9 mouse cellular contexts compared by ENCODE assay signal in the genomic region with DNA sequence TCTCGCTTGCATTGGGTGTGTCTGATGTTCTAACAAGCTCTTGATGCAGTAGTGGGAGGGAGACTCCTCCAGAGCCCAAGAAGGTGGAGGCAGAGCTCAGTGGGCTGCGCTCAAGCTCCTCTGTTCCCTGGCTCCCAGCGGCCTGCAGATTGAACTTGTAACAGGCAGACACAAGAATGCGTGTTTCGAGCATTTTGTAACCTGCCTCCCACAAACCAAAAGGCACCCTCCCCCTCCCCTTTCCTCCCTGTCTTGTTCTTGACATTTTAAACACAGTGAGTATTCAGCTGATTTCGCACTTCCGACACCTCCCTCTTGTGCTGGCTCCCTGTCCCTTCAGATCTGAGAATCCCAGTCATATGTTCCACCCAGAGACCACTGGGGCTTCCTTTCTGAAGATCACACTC.
DNase-seq lines count a peak whose midpoint lies in the region; ATAC-seq and TF ChIP-seq lines count a peak whose summit lies in the region.
"Had no signal": no experiment of that assay in that cellular context is flagged by ENCODE, and none has a peak within 500 bp of the region (broad histone marks: within the 10 kb centered on the region; RNA-seq: fewer than 3 reads in every experiment).

No protein-coding gene starts in this region.

- WGBS in midbrain, embryonic 11.5 days: 40% methylated on average over 7 of the region's 7 CpGs
- 20% methylated on average over 7 of the region's 7 CpGs for WGBS in midbrain, postnatal 0 days
- 33% methylated on average over 7 of the region's 7 CpGs for WGBS in heart, embryonic 16.5 days
- WGBS in limb, embryonic 11.5 days: 18% methylated on average over 7 of the region's 7 CpGs

- TF ChIP-seq CTCF in midbrain, postnatal 0 days (IDR thresholded peaks at IDR 0.05): no peak; the same call in 1 of the 2 replicates

- no peaks in the 10 kb centered on the region for H3K36me3 ChIP-seq in midbrain, embryonic 11.5 days (ENCODE audit: control insufficient read depth, insufficient read depth, low read length)
- H3K36me3 ChIP-seq in midbrain, postnatal 0 days (ENCODE audit: insufficient read depth, low read length): no peaks in the 10 kb centered on the region
- no peaks in the 10 kb centered on the region for H3K36me3 ChIP-seq in heart, embryonic 16.5 days (ENCODE audit: control insufficient read depth, insufficient read depth)
- no peaks in the 10 kb centered on the region for H3K36me3 ChIP-seq in limb, embryonic 11.5 days (ENCODE audit: control insufficient read depth, insufficient read depth, low read length)

- H3K9me3 ChIP-seq in midbrain, embryonic 11.5 days (ENCODE audit: control insufficient read depth, low read length): no peaks in the 10 kb centered on the region
- H3K9me3 ChIP-seq in midbrain, postnatal 0 days (ENCODE audit: low read length): no peaks in the 10 kb centered on the region
- no peaks in the 10 kb centered on the region for H3K9me3 ChIP-seq in heart, embryonic 16.5 days (replicated peaks; ENCODE audit: control insufficient read depth, low read length)
- no peaks in the 10 kb centered on the region for H3K9me3 ChIP-seq in limb, embryonic 11.5 days (ENCODE audit: control insufficient read depth, low read length)

- no peak overlapping the region for H3K4me2 ChIP-seq in midbrain, embryonic 11.5 days
- H3K4me2 ChIP-seq in midbrain, postnatal 0 days (ENCODE audit: low read depth, low read length, poor library complexity, severe bottlenecking): no peak overlapping the region
- H3K4me2 ChIP-seq in heart, embryonic 16.5 days (ENCODE audit: low read depth, low read length): peak overlapping the region; percentile 32
- H3K4me2 ChIP-seq in limb, embryonic 11.5 days (ENCODE audit: low read depth, severe bottlenecking): peak overlapping the region; percentile 12; the same call in 1 of the 2 replicates

- peaks cover 8% of the 10 kb centered on the region for H3K4me1 ChIP-seq in midbrain, embryonic 11.5 days (ENCODE audit: control insufficient read depth, insufficient read depth, low read length)
- H3K4me1 ChIP-seq in midbrain, postnatal 0 days (ENCODE audit: insufficient read depth, low read length): 0 out of 2 replicates have a peak, but pooled peaks cover 5% of the 10 kb centered on the region
- peaks cover 31% of the 10 kb centered on the region for H3K4me1 ChIP-seq in heart, embryonic 16.5 days (ENCODE audit: control insufficient read depth, insufficient read depth, low read length)
- H3K4me1 ChIP-seq in limb, embryonic 11.5 days (ENCODE audit: control insufficient read depth, insufficient read depth, low read length): peaks cover 13% of the 10 kb centered on the region

- peak; percentile 88 for DNase-seq in midbrain, embryonic 11.5 days (ENCODE audit: low spot score, missing footprints)
- no peak for DNase-seq in midbrain, postnatal 0 days (ENCODE audit: low spot score)
- peak; percentile 62 for DNase-seq in embryo, embryonic 11 days
- peak; percentile 49 for DNase-seq in limb, embryonic 11.5 days (ENCODE audit: low spot score)
- DNase-seq in naive thymus-derived CD4-positive, alpha-beta T cell, adult 2 months (ENCODE audit: low read depth): peak; percentile 67
- DNase-seq in spleen, postnatal 4 days (ENCODE audit: low spot score in 2 of 2): no peak

- peaks cover 3% of the 10 kb centered on the region; the same call in 1 of the 2 replicates for H3K27me3 ChIP-seq in midbrain, embryonic 11.5 days (ENCODE audit: control insufficient read depth, insufficient read depth, low read length)
- no peaks in the 10 kb centered on the region for H3K27me3 ChIP-seq in midbrain, postnatal 0 days (ENCODE audit: insufficient read depth, low read length)
- no peaks in the 10 kb centered on the region for H3K27me3 ChIP-seq in heart, embryonic 16.5 days (ENCODE audit: control insufficient read depth, insufficient read depth, low read length)
- H3K27me3 ChIP-seq in limb, embryonic 11.5 days (ENCODE audit: control insufficient read depth, insufficient read depth, low read length): no peaks in the 10 kb centered on the region

- no peak for ATAC-seq in midbrain, embryonic 11.5 days (ENCODE audit: low FRiP score)
- no peak for ATAC-seq in midbrain, postnatal 0 days (ENCODE audit: low FRiP score)
- ATAC-seq in heart, embryonic 16.5 days (replicated peaks; ENCODE audit: extremely low read depth, insufficient read depth, low FRiP score): peak; percentile 43
- ATAC-seq in limb, embryonic 11.5 days (ENCODE audit: insufficient number of reproducible peaks, low FRiP score, low TSS enrichment, low read depth): no peak
- no peak for ATAC-seq in megakaryocyte-erythroid progenitor cell, adult 5-6 weeks (replicated peaks; ENCODE audit: low FRiP score, low TSS enrichment, poor library complexity, severe bottlenecking)

- no peak overlapping the region for H3K27ac ChIP-seq in midbrain, embryonic 11.5 days (ENCODE audit: low read depth, low read length)
- no peak overlapping the region for H3K27ac ChIP-seq in midbrain, postnatal 0 days (ENCODE audit: low read depth, low read length)
- peak overlapping the region; percentile 36 for H3K27ac ChIP-seq in heart, embryonic 16.5 days (ENCODE audit: low read length)
- H3K27ac ChIP-seq in limb, embryonic 11.5 days (replicated peaks; ENCODE audit: low read depth, low read length): 0 out of 2 replicates have a peak overlapping the region, but pooled peaks have one; percentile 45
- H3K27ac ChIP-seq: macrophage had no signal

- H3K4me3 ChIP-seq in midbrain, embryonic 11.5 days (ENCODE audit: low read depth, low read length): no peak overlapping the region
- H3K4me3 ChIP-seq in midbrain, postnatal 0 days (ENCODE audit: low read depth, low read length): no peak overlapping the region
- no peak overlapping the region for H3K4me3 ChIP-seq in heart, embryonic 16.5 days (ENCODE audit: low read length)
- H3K4me3 ChIP-seq in limb, embryonic 11.5 days (ENCODE audit: low read depth, low read length): no peak overlapping the region

- no peak overlapping the region for H3K9ac ChIP-seq in midbrain, embryonic 11.5 days (ENCODE audit: low read length)
- no peak overlapping the region for H3K9ac ChIP-seq in midbrain, postnatal 0 days (replicated peaks; ENCODE audit: low read length, poor library complexity, severe bottlenecking)
- no peak overlapping the region for H3K9ac ChIP-seq in heart, embryonic 16.5 days (ENCODE audit: low read length)
- peak overlapping the region; percentile 37; the same call in 1 of the 2 replicates for H3K9ac ChIP-seq in limb, embryonic 11.5 days (ENCODE audit: low read length)

Comparison
In these comparisons a context has a peak if more than half of its experiments do, and no peak if none do; other contexts are left out.
1. DNase-seq: peak in midbrain, embryonic 11.5 days (single experiment), embryo, embryonic 11 days (single experiment), limb, embryonic 11.5 days (single experiment) and naive thymus-derived CD4-positive, alpha-beta T cell, adult 2 months (single experiment); none in midbrain, postnatal 0 days (single experiment) and spleen, postnatal 4 days (0 of 2).
2. H3K27ac ChIP-seq: peak in heart, embryonic 16.5 days (single experiment) and limb, embryonic 11.5 days (single experiment); none in midbrain, embryonic 11.5 days (single experiment) and midbrain, postnatal 0 days (single experiment).
3. H3K4me2 ChIP-seq: peak in heart, embryonic 16.5 days (single experiment) and limb, embryonic 11.5 days (single experiment); none in midbrain, embryonic 11.5 days (single experiment) and midbrain, postnatal 0 days (single experiment).